Mouse (Mus musculus) heart, adult 10 weeks (tissue): ENCODE results near the gene Ctdspl. TPM values are rescaled to one million over a fixed set of nuclear protein-coding genes. Genes with fewer than 3 reads are reported as not detected.

Experiments
- polyA plus RNA-seq: library from polyadenylated mRNA; stranded (reverse); fragments of 350-450 nt; fragmentation: Illumina TruSeq; extraction: RNeasy Lipid Tissue Mini Kit (QIAGEN cat#74804); gene quantifications from one replicate; pipeline ENCODE4 v1.2.3, GENCODE M21; 2014; ENCODE audit warnings: low read depth, low replicate concordance

Ctdspl gene
- polyA plus RNA-seq, result 5.3 TPM

DNA sequence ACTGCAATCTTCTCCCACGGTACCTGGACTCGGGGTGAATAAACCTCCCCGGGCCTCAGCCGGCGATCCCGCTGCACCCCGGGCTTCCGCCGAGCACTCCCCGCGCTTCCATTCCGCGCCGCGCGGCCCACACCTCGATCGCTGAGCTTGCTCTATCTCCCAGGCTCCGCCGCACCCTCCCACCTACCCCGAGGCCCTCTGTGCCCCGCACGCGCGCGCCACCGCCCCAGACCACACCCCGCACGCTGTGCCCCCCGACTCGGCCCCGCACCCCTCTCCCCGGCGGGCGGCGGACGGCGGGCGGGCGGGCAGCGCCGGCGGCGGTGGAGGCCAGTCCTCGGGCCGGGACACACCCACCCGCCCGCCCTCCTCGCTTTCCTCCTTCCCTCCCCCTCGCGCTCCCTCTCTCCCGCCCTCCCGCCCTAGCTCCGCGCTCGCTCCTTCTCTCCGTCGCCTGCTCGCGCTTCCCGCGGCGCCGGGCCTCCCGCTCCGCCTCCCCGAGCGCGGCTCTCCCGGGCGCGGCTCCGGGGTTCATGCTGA, at the start of gene Ctdspl:
Ctdspl (plus strand) TSS at position 343 of the 540 bp plus-strand sequence.

DNA sequence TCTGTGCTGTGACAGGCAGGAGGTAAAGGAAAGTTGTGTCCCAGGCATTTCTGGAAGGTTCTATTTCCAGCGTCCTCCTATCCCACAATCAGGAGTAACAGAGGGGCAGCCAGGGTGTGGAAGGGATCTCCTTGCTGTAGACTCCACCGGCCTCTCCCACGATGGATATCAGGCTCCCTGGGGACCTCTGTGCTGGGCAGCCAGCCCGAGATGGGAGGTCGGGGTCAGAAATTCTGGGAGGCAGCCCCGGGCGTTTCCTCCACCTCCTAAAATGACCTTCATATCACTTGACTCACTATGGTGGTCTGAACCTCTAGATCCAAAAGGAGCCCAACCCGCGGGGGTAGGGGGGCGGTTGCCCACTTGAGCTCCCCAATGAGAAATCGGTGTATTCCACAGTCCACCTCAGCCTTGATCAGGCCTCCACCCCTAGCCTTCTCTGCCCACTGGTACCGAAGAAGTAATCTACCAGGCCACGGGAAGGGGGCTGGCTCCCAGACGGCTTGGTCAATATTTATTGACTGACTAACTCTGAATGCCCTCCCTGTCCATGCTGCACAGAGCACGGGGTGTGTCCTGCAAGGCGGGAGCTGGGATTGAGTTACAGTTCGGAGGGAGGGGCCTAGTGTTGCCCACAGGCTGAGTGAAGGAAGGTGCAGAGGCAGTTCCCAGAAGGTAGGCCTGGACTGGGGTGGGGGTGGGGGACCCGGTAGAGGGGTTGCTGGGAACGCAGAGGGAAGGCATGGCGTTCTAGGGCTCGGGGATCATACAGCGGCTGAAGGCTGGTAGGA, 126.1 kb downstream of the Ctdspl start, which contains the start of gene Vill:
Vill (plus strand) TSS at position 625 of the 791 bp plus-strand sequence.

Other genes with a start within 250 kb of the Ctdspl start
- 1.1 TPM for gene Vill, start 126.3 kb downstream of the Ctdspl start, polyA plus RNA-seq
- gene Plcd1, start 167.0 kb downstream of the Ctdspl start, polyA plus RNA-seq, result 25.7 TPM
- gene Dlec1, start 176.0 kb downstream of the Ctdspl start, polyA plus RNA-seq, result 0.13 TPM
- gene Acaa1b, start 230.6 kb downstream of the Ctdspl start, polyA plus RNA-seq, result 1.3 TPM
- not detected for gene Gm47289, start 232.7 kb downstream of the Ctdspl start, polyA plus RNA-seq